Mouse (Mus musculus) liver, postnatal 0 days (tissue): ENCODE results near the gene Sds.

Experiments
- CTCF ChIP-seq: sonication (generic); IDR thresholded peaks from 2 replicates; pipeline ENCODE4 v1.5.1; 2016; ENCODE audit warnings: antibody characterized with exemption, low read depth
- EP300 ChIP-seq: IDR thresholded peaks from 2 replicates; pipeline ENCODE4 v1.6.1; 2016; ENCODE audit warnings: antibody characterized with exemption, low read depth, mild to moderate bottlenecking

GRCm38 (mm10) chr5:120456253-120456652, 20.1 kb upstream of the Sds start:
- no peak for TF ChIP-seq EP300
- TF ChIP-seq CTCF = no peak
